Mouse (Mus musculus) CH12.LX (cell line): ENCODE data around the gene Gm49425. TPM values are rescaled to one million over a fixed set of nuclear protein-coding genes. Genes with fewer than 3 reads are reported as not detected.
"Not testable (repeated sequence)": the region's sequence is repeated elsewhere in the genome, so short reads cannot be mapped to it uniquely, and the experiment has no call there.

ENCODE experiments used
- DNase-seq: peaks from one replicate; pipeline ENCODE4 v3.0.0-alpha.2; 2013; ENCODE audit errors: extremely low read depth
- H3K27ac ChIP-seq: 2 replicates; pipeline ENCODE4 v1.5.1; 2012; ENCODE audit warnings: low read depth, mild to moderate bottlenecking, control low read depth, moderate library complexity; ENCODE audit not compliant: insufficient read depth
- H3K27me3 ChIP-seq: replicated peaks from 2 replicates; pipeline ENCODE3; 2012; ENCODE audit warnings: inconsistent platforms
- H3K36me3 ChIP-seq, 2 experiments: replicated peaks in 1 of 2; 2 replicates each; pipeline versions ENCODE3 to v1.6.1; 2012; ENCODE audit warnings: inconsistent platforms in 1 of 2, low read length in 1 of 2, mild to moderate bottlenecking in 1 of 2, mixed read lengths in 1 of 2, moderate library complexity in 1 of 2; ENCODE audit not compliant: control insufficient read depth in 1 of 2, insufficient read depth in 1 of 2
- H3K4me1 ChIP-seq, 2 experiments: 2 replicates each; pipeline ENCODE4 v1.6.1; 2012; ENCODE audit warnings: inconsistent platforms in 1 of 2, moderate library complexity in 1 of 2; ENCODE audit not compliant: insufficient read depth in 2 of 2, control insufficient read depth in 1 of 2
- H3K4me2 ChIP-seq: 2 replicates; pipeline ENCODE4 v1.6.1; 2012; ENCODE audit warnings: low read depth, mild to moderate bottlenecking, control low read depth; ENCODE audit not compliant: poor library complexity, insufficient read depth, severe bottlenecking
- H3K4me3 ChIP-seq, 3 experiments: fragments of 150-350 bp in 1 of 3; sonication (generic) in 1 of 3; replicated peaks in 1 of 3; 2 replicates each; pipeline versions ENCODE3 to v1.5.1; 2011 to 2012; ENCODE audit warnings: low read depth in 2 of 3, low read length in 2 of 3, mild to moderate bottlenecking in 2 of 3, moderate library complexity in 2 of 3, control low read depth in 1 of 3, improper control_type of control experiment in 1 of 3, inconsistent platforms in 1 of 3, mixed read lengths in 1 of 3; ENCODE audit not compliant: poor library complexity in 1 of 3
- H3K79me2 ChIP-seq: replicated peaks from 2 replicates; pipeline ENCODE4 v1.6.1; 2012; ENCODE audit warnings: mild to moderate bottlenecking, moderate library complexity; ENCODE audit not compliant: control insufficient read depth, poor library complexity, insufficient read depth, severe bottlenecking; ENCODE audit errors: extremely low read depth
- H3K9ac ChIP-seq: 2 replicates; pipeline ENCODE4 v1.6.1; 2012; ENCODE audit warnings: low read depth, mild to moderate bottlenecking, control low read depth, moderate library complexity; ENCODE audit not compliant: insufficient read depth
- H3K9me3 ChIP-seq: replicated peaks from 2 replicates; pipeline ENCODE3; 2012; ENCODE audit warnings: low read length, inconsistent platforms, mixed read lengths
- BHLHE40 ChIP-seq: IDR thresholded peaks from 2 replicates; pipeline ENCODE4 v1.6.1; 2011; ENCODE audit warnings: mild to moderate bottlenecking, low read depth, low read length, improper control_type of control experiment
- CHD1 ChIP-seq: IDR thresholded peaks from 2 replicates; pipeline ENCODE4 v1.6.1; 2012; ENCODE audit warnings: low read depth, low read length, improper control_type of control experiment, inconsistent platforms
- ELF1 ChIP-seq: IDR thresholded peaks from 2 replicates; pipeline ENCODE4 v1.6.1; 2014; ENCODE audit warnings: low read depth, mild to moderate bottlenecking, inconsistent platforms, low read length, improper control_type of control experiment
- EP300 ChIP-seq: IDR thresholded peaks from 2 replicates; pipeline ENCODE4 v1.6.1; 2011; ENCODE audit warnings: low read length, improper control_type of control experiment
- GABPA ChIP-seq: IDR thresholded peaks from 2 replicates; pipeline ENCODE4 v1.6.1; 2012; ENCODE audit warnings: low read depth, low read length, improper control_type of control experiment, inconsistent platforms; ENCODE audit not compliant: insufficient replicate concordance
- IRF4 ChIP-seq: IDR thresholded peaks from 2 replicates; pipeline ENCODE4 v1.6.1; 2014; ENCODE audit warnings: low read depth, mild to moderate bottlenecking, inconsistent platforms, low read length, improper control_type of control experiment
- JUN ChIP-seq: IDR thresholded peaks from 2 replicates; pipeline ENCODE4 v1.6.1; 2011; ENCODE audit warnings: low read depth, mild to moderate bottlenecking, low read length, improper control_type of control experiment, moderate library complexity; ENCODE audit not compliant: insufficient read depth
- MAFK ChIP-seq: IDR thresholded peaks from 2 replicates; pipeline ENCODE4 v1.6.1; 2011; ENCODE audit warnings: low read length, improper control_type of control experiment; ENCODE audit not compliant: insufficient replicate concordance
- MAZ ChIP-seq: IDR thresholded peaks from 2 replicates; pipeline ENCODE4 v1.6.1; 2012; ENCODE audit warnings: low read depth, mild to moderate bottlenecking, inconsistent platforms, low read length, improper control_type of control experiment, moderate library complexity
- MEF2A ChIP-seq: IDR thresholded peaks from 2 replicates; pipeline ENCODE4 v1.6.1; 2014; ENCODE audit warnings: low read depth, mild to moderate bottlenecking, inconsistent platforms, low read length, improper control_type of control experiment, borderline replicate concordance
- NELFE ChIP-seq: IDR thresholded peaks from 2 replicates; pipeline ENCODE4 v1.6.1; 2011; ENCODE audit warnings: low read depth, low read length, improper control_type of control experiment
- POLR2AphosphoS2 ChIP-seq: IDR thresholded peaks from 2 replicates; pipeline ENCODE4 v1.6.1; 2011; ENCODE audit warnings: low read depth, low read length, improper control_type of control experiment
- RAD21 ChIP-seq: IDR thresholded peaks from 2 replicates; pipeline ENCODE4 v1.6.1; 2011; ENCODE audit warnings: low read depth, mild to moderate bottlenecking, low read length, improper control_type of control experiment, moderate library complexity
- RCOR1 ChIP-seq: conservative IDR thresholded peaks from 2 replicates; pipeline ENCODE4 v1.6.1; 2012; ENCODE audit warnings: low read depth, mild to moderate bottlenecking, inconsistent platforms, low read length, improper control_type of control experiment
- SMC3 ChIP-seq: IDR thresholded peaks from 2 replicates; pipeline ENCODE4 v1.6.1; 2011; ENCODE audit warnings: low read depth, low read length, improper control_type of control experiment
- TBP ChIP-seq: conservative IDR thresholded peaks from 2 replicates; pipeline ENCODE4 v1.6.1; 2011; ENCODE audit warnings: low read depth, low read length, improper control_type of control experiment
- UBTF ChIP-seq: IDR thresholded peaks from 2 replicates; pipeline ENCODE4 v1.6.1; 2012; ENCODE audit warnings: low read depth, mild to moderate bottlenecking, inconsistent platforms, low read length, improper control_type of control experiment, moderate library complexity
- ZKSCAN1 ChIP-seq: IDR thresholded peaks from 2 replicates; pipeline ENCODE4 v1.6.1; 2012; ENCODE audit warnings: low read depth, inconsistent platforms, low read length, improper control_type of control experiment, borderline replicate concordance
- ZMIZ1 ChIP-seq: IDR thresholded peaks from 2 replicates; pipeline ENCODE4 v1.6.1; 2012; ENCODE audit warnings: low read depth, mild to moderate bottlenecking, inconsistent platforms, low read length, improper control_type of control experiment
- dilution Hi-C: fragments of 300-500 bp; cut with MboI; formaldehyde crosslinking; loops from 2 replicates; pipeline ENCODE4 v1.14.3; 2020; ENCODE audit warnings: low sequenced_read_pairs; ENCODE audit not compliant: extremely low pct_unique_long_range_greater_than_20kb, extremely low pct_ligation_motif_present
- in situ Hi-C: fragments of 300-500 bp; cut with MboI; formaldehyde crosslinking; loops from 3 replicates; pipeline ENCODE4 v1.14.3; 2019; ENCODE audit warnings: low sequenced_read_pairs, low pct_ligation_motif_present, low pct_unique_long_range_greater_than_20kb, mixed read lengths
- polyA plus RNA-seq: library from polyadenylated mRNA; unstranded; fragments of >175 nt; gene quantifications from 2 replicates; pipeline ENCODE4 v1.2.1, GENCODE M21; 2012; ENCODE audit warnings: low read depth; ENCODE audit not compliant: insufficient read length
- total RNA-seq, 2 experiments: library from RNA; depleted of rRNA; stranded (reverse); fragments of 300-350 nt in 1 of 2; fragments of >200 nt in 1 of 2; gene quantifications; 2 replicates each; pipeline ENCODE4 v1.2.3; 2012 to 2014

Gene Gm49425
- total RNA-seq (2012; rRNA removed) (not detected in 2 replicates), total RNA-seq (2014; rRNA removed) (not detected in 2 replicates), polyA plus RNA-seq (not detected in 2 replicates)

DNA sequence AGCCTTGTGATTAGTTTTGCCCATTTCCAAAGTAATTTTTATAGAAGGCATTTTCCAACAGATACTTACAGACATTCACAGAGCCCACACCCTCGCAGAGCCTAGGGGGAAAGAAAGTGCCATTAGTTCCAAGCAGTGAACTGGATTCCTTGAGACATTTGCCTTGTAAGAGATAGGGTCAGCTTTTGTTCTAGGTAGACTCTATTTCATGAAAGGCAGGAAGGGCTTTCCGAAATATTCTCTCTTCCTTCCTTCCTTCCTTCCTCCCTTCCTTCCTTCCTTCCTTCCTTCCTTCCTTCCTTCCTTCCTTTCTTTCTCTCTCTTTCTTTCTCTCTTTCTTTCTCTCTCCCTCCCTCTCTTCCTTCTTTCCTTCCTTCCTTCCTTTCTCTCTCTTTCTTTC lies at the start of gene Gm49425:
Gene Gm49425 (minus strand): TSS at position 101 of the 400 bp plus-strand sequence.
- H3K27ac ChIP-seq, H3K4me1 ChIP-seq, in situ Hi-C loops, H3K4me2 ChIP-seq, H3K36me3 ChIP-seq, H3K9ac ChIP-seq, H3K4me3 ChIP-seq, H3K9me3 ChIP-seq, DNase-seq, H3K79me2 ChIP-seq, dilution Hi-C loops: not testable (repeated sequence)
- H3K27me3 ChIP-seq: peaks cover 76% of the 10 kb centered on the region

DNA sequence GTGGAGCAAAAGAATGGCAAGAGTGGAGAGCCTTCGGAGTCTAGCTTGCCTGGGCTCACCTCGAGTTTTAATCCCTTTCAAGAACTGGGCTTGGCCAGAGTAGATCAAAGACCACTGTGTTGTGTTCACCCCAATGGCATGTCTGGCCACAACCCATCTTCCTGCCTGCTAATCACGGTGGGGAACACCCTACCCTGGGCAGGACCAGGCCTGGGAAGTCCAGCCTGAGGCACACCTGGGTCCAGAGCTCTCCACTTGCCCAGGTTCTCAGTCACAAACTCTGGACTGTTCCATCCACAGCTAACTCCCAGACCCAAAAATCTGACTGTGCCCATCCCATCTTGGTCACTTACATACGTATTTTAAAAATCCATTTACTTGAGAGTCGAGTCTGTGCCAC lies 45.8 kb upstream of the Gm49425 start, which contains the start of gene Krt90:
Gene Krt90 (minus strand): TSS at position 101 of the 400 bp plus-strand sequence.
- TF ChIP-seq UBTF (no peak), GABPA (no peak)
- no peak within 1 kb of the TSS for H3K4me3 ChIP-seq
- no peak within 1 kb of the TSS for H3K4me2 ChIP-seq
- no peaks in the 10 kb centered on the region for H3K36me3 ChIP-seq
- H3K9me3 ChIP-seq: no peaks in the 10 kb centered on the region
- H3K79me2 ChIP-seq: no peaks in the 10 kb centered on the region
- dilution Hi-C loops (no loop called here), in situ Hi-C loops (no loop called here)
- H3K27me3 ChIP-seq: peaks cover 99% of the 10 kb centered on the region
- H3K4me1 ChIP-seq: no peaks in the 10 kb centered on the region
- no peak within 1 kb of the TSS for H3K9ac ChIP-seq
- no peak for DNase-seq
- H3K27ac ChIP-seq: no peak within 1 kb of the TSS

DNA sequence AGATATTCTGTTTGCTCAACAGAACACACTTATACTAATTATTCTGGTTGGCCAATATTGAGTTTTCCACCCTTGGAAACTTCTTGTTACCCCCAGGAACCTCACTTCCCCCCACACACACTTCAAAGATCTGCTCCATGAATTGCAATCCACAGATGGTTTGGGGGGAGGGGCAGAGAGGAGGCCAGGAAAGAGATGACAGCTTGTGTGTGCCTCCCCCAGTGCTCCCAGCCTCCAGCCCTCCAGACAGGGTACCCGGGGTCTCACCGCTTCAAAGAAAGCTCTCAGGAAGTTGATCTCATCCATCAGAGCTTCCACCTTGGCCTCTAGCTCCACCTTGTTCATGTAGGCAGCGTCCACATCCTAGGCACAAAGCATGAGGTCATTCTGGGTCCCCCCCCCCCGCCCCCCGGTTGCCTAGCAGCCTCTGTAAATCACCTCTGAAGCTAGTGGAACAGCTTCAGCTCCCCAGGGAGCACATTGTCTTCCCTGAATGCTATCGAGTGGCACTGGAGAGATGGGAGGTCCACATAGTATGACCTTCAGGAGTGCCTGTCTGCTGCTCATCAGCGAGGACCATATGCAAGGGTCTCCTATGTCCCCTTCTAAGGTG lies 41.1 kb upstream of the Gm49425 start:
- Histone ChIP-seq H3K4me2 (no peak overlapping the region), H3K79me2 (no peaks in the 10 kb centered on the region), H3K4me1 (peaks cover 1% of the 10 kb centered on the region in 2 experiments; a peak in 1 of 4 replicates), H3K27me3 (peaks cover 99% of the 10 kb centered on the region), H3K36me3 (no peaks in the 10 kb centered on the region), H3K9me3 (no peaks in the 10 kb centered on the region), H3K4me3 (no peak overlapping the region), H3K9ac (no peak overlapping the region), H3K27ac (no peak overlapping the region)
- no peak for TF ChIP-seq ZMIZ1
- TF ChIP-seq EP300: no peak
- TF ChIP-seq POLR2AphosphoS2: no peak
- TF ChIP-seq MEF2A: no peak
- TF ChIP-seq MAZ: no peak
- TF ChIP-seq ZKSCAN1: no peak
- no peak for TF ChIP-seq SMC3
- TF ChIP-seq IRF4: no peak
- TF ChIP-seq BHLHE40: no peak
- no peak for TF ChIP-seq JUN
- TF ChIP-seq CHD1: no peak
- no peak for TF ChIP-seq RCOR1
- TF ChIP-seq MAFK: no peak
- no peak for TF ChIP-seq RAD21
- no peak for TF ChIP-seq ELF1
- no peak for TF ChIP-seq NELFE
- TF ChIP-seq TBP: no peak
- dilution Hi-C loops: no loop called here
- DNase-seq: no peak
- in situ Hi-C loops: no loop called here
